Mouse (Mus musculus) lung, postnatal 0 days (tissue): Measurements from ENCODE around the gene Cxcr1. TPM values are rescaled to one million over a fixed set of nuclear protein-coding genes. Genes with fewer than 3 reads are reported as not detected.

Source experiments
- ATAC-seq: fragments of 200-750 bp; cut with Nextera tagmentation; 2 replicates; pipeline ENCODE4 v1.8.0; 2017; ENCODE audit warnings: moderate library complexity
- DNase-seq: peaks from one replicate; pipeline ENCODE4 v3.0.0-alpha.2; 2016; ENCODE audit warnings: low spot score
- H3K27ac ChIP-seq: fragments of 300-500 bp; sonication (generic); 2 replicates; pipeline ENCODE4 v1.5.1; 2014; ENCODE audit warnings: antibody characterized with exemption, mild to moderate bottlenecking, low read length, mixed read lengths
- H3K27me3 ChIP-seq: fragments of 300-500 bp; sonication (generic); replicated peaks from 2 replicates; pipeline ENCODE4 v1.6.1; 2014; ENCODE audit warnings: low read length, mixed read lengths; ENCODE audit not compliant: insufficient read depth
- H3K36me3 ChIP-seq: fragments of 300-500 bp; sonication (generic); 2 replicates; pipeline ENCODE4 v1.6.1; 2014; ENCODE audit warnings: low read length, mixed read lengths; ENCODE audit not compliant: insufficient read depth
- H3K4me1 ChIP-seq: fragments of 300-500 bp; sonication (generic); 2 replicates; pipeline ENCODE4 v1.6.1; 2014; ENCODE audit warnings: antibody characterized with exemption, low read depth, low read length, mixed read lengths; ENCODE audit not compliant: insufficient read depth
- H3K4me2 ChIP-seq: fragments of 300-500 bp; sonication (generic); replicated peaks from 2 replicates; pipeline ENCODE4 v1.6.1; 2014; ENCODE audit warnings: low read depth, mild to moderate bottlenecking, low read length, moderate library complexity, mixed read lengths
- H3K4me3 ChIP-seq: fragments of 300-500 bp; sonication (generic); 2 replicates; pipeline ENCODE4 v1.5.1; 2014; ENCODE audit warnings: low read depth, low read length
- H3K9ac ChIP-seq: fragments of 300-500 bp; sonication (generic); replicated peaks from 2 replicates; pipeline ENCODE4 v1.6.1; 2014; ENCODE audit warnings: low read depth, mild to moderate bottlenecking
- H3K9me3 ChIP-seq: fragments of 300-500 bp; sonication (generic); 2 replicates; pipeline ENCODE4 v1.6.1; 2016; ENCODE audit warnings: low read length, mixed read lengths
- CTCF ChIP-seq: IDR thresholded peaks from 2 replicates; pipeline ENCODE4 v1.5.1; 2016; ENCODE audit warnings: antibody characterized with exemption, mild to moderate bottlenecking
- EP300 ChIP-seq: IDR thresholded peaks from 2 replicates; pipeline ENCODE4 v1.6.1; 2016; ENCODE audit warnings: antibody characterized with exemption, mild to moderate bottlenecking, control low read depth
- WGBS: fragments of 180-500 bp; shearing (Covaris S2); extraction: QIAGEN DNeasy Blood & Tissue Kit; methylation state at CpG from one replicate; pipeline ENCODE4 v1.1.7; 2014; 5-methylcytosine and 5-hydroxymethylcytosine counted together
- polyA plus RNA-seq: library from polyadenylated mRNA; unstranded; fragments of >200 nt; fragmentation: Nextera tagmentation; extraction: Ambion mirVana; gene quantifications from 2 replicates; pipeline ENCODE4 v1.2.1, GENCODE M21; 2015

Gene Cxcr1
- polyA plus RNA-seq = not detected in 2 replicates

- Histone ChIP-seq H3K4me1 (no peaks in the 10 kb centered on the region), H3K36me3 (no peaks in the 10 kb centered on the region), H3K4me2 (no peak within 1 kb of the TSS), H3K9me3 (no peaks in the 10 kb centered on the region), H3K9ac (no peak within 1 kb of the TSS), H3K27me3 (no peaks in the 10 kb centered on the region), H3K4me3 (no peak within 1 kb of the TSS), H3K27ac (no peak within 1 kb of the TSS)
- no peak for DNase-seq
- ATAC-seq = no peak
- TF ChIP-seq EP300 (no peak), CTCF (no peak)
- WGBS = 61% methylated on average over 8 of the region's 8 CpGs
Observed at GRCm38 (mm10) chr1:74194445-74194844, at the start of gene Cxcr1. Cxcr1 (minus strand) TSS chr1:74194631.

GRCm38 (mm10) chr1:74240832-74241231 is 46.4 kb upstream of the Cxcr1 start:
- DNase-seq (no peak), ATAC-seq (no peak)
- Histone ChIP-seq H3K9ac (no peak overlapping the region), H3K9me3 (no peaks in the 10 kb centered on the region), H3K4me1 (peaks cover 16% of the 10 kb centered on the region; the same call in 1 of the 2 replicates), H3K36me3 (no peaks in the 10 kb centered on the region), H3K4me2 (no peak overlapping the region), H3K27me3 (no peaks in the 10 kb centered on the region), H3K27ac (peak overlapping the region; percentile 68), H3K4me3 (no peak overlapping the region)
- TF ChIP-seq EP300 (no peak), CTCF (no peak)
- 53% methylated on average over 4 of the region's 4 CpGs for WGBS

- no peak for TF ChIP-seq EP300
- TF ChIP-seq CTCF = no peak
- WGBS = 46% methylated on average over 6 of the region's 6 CpGs
- H3K9me3 ChIP-seq = no peaks in the 10 kb centered on the region
- no peak overlapping the region for H3K4me2 ChIP-seq
- DNase-seq (peak; percentile 29), ATAC-seq (no peak)
- peaks cover 16% of the 10 kb centered on the region; the same call in 1 of the 2 replicates for H3K4me1 ChIP-seq
- no peaks in the 10 kb centered on the region for H3K27me3 ChIP-seq
- peak overlapping the region; percentile 68 for H3K27ac ChIP-seq
- no peaks in the 10 kb centered on the region for H3K36me3 ChIP-seq
- no peak overlapping the region for H3K4me3 ChIP-seq
- no peak overlapping the region for H3K9ac ChIP-seq
Observed at GRCm38 (mm10) chr1:74240311-74240710, 45.9 kb upstream of the Cxcr1 start.

GRCm38 (mm10) chr1:74239618-74240017 is 45.2 kb upstream of the Cxcr1 start:
- Histone ChIP-seq H3K36me3 (no peaks in the 10 kb centered on the region), H3K4me3 (peak overlapping the region; percentile 8; the same call in 1 of the 2 replicates), H3K9me3 (no peaks in the 10 kb centered on the region), H3K9ac (no peak overlapping the region), H3K4me2 (peak overlapping the region; percentile 80), H3K27me3 (no peaks in the 10 kb centered on the region), H3K27ac (peak overlapping the region; percentile 68), H3K4me1 (peaks cover 16% of the 10 kb centered on the region; the same call in 1 of the 2 replicates)
- no peak for ATAC-seq
- no peak for TF ChIP-seq EP300
- no peak for TF ChIP-seq CTCF
- no peak for DNase-seq
- 41% methylated on average over 11 of the region's 11 CpGs for WGBS

- H3K4me3 ChIP-seq = peak overlapping the region; percentile 8; the same call in 1 of the 2 replicates
- no peak for DNase-seq
- TF ChIP-seq CTCF = no peak
- TF ChIP-seq EP300 = no peak
Observed at GRCm38 (mm10) chr1:74239162-74239561, 44.7 kb upstream of the Cxcr1 start.

GRCm38 (mm10) chr1:74238136-74238535 is 43.7 kb upstream of the Cxcr1 start:
- no peak for ATAC-seq
- Histone ChIP-seq H3K4me3 (peak overlapping the region; percentile 95), H3K4me1 (peaks cover 16% of the 10 kb centered on the region; the same call in 1 of the 2 replicates), H3K27me3 (no peaks in the 10 kb centered on the region), H3K27ac (peak overlapping the region; percentile 96; the same call in 1 of the 2 replicates), H3K9ac (peak overlapping the region; percentile 23; the same call in 1 of the 2 replicates), H3K36me3 (no peaks in the 10 kb centered on the region), H3K4me2 (peak overlapping the region; percentile 80), H3K9me3 (no peaks in the 10 kb centered on the region)
- DNase-seq = no peak
- WGBS = 29% methylated on average over 1 of the region's 1 CpGs
- no peak for TF ChIP-seq CTCF
- TF ChIP-seq EP300 = no peak

More at GRCm38 (mm10) chr1:74239162-74239561, 44.7 kb upstream of the Cxcr1 start:
- Histone ChIP-seq H3K9me3 (no peaks in the 10 kb centered on the region), H3K27me3 (no peaks in the 10 kb centered on the region), H3K36me3 (no peaks in the 10 kb centered on the region), H3K9ac (no peak overlapping the region), H3K4me1 (peaks cover 16% of the 10 kb centered on the region; the same call in 1 of the 2 replicates), H3K4me2 (peak overlapping the region; percentile 80), H3K27ac (peak overlapping the region; percentile 68)
- WGBS = 41% methylated on average over 7 of the region's 7 CpGs
- ATAC-seq = no peak
